Mouse (Mus musculus) limb, embryonic 11.5 days (tissue): Measurements from ENCODE around the gene AA986860. TPM values are rescaled to one million over a fixed set of nuclear protein-coding genes. Genes with fewer than 3 reads are reported as not detected.

Source experiments
- ATAC-seq: fragments of 200-750 bp; cut with Nextera tagmentation; 2 replicates; pipeline ENCODE4 v1.8.0; 2017; ENCODE audit warnings: low read depth; ENCODE audit not compliant: insufficient number of reproducible peaks, low FRiP score, low TSS enrichment
- DNase-seq: peaks from one replicate; pipeline ENCODE4 v3.0.0-alpha.2; 2015; ENCODE audit warnings: low spot score
- H3K27ac ChIP-seq: fragments of 300-500 bp; sonication (generic); replicated peaks from 2 replicates; pipeline ENCODE4 v1.5.1; 2014; ENCODE audit warnings: low read depth, mild to moderate bottlenecking, low read length
- H3K27me3 ChIP-seq: fragments of 300-500 bp; sonication (generic); 2 replicates; pipeline ENCODE4 v1.6.1; 2014; ENCODE audit warnings: mild to moderate bottlenecking, low read length, mixed read lengths; ENCODE audit not compliant: control insufficient read depth, insufficient read depth
- H3K36me3 ChIP-seq: fragments of 300-500 bp; sonication (generic); 2 replicates; pipeline ENCODE4 v1.6.1; 2014; ENCODE audit warnings: mild to moderate bottlenecking, low read length, moderate library complexity, mixed read lengths; ENCODE audit not compliant: control insufficient read depth, insufficient read depth
- H3K4me1 ChIP-seq: fragments of 300-500 bp; sonication (generic); 2 replicates; pipeline ENCODE4 v1.6.1; 2014; ENCODE audit warnings: low read length, mixed read lengths; ENCODE audit not compliant: control insufficient read depth, insufficient read depth
- H3K4me2 ChIP-seq: fragments of 300-500 bp; sonication (generic); 2 replicates; pipeline ENCODE4 v1.6.1; 2014; ENCODE audit warnings: low read depth, mild to moderate bottlenecking, moderate library complexity; ENCODE audit not compliant: severe bottlenecking
- H3K4me3 ChIP-seq: fragments of 300-500 bp; sonication (generic); 2 replicates; pipeline ENCODE4 v1.5.1; 2014; ENCODE audit warnings: low read depth, low read length
- H3K9ac ChIP-seq: fragments of 300-500 bp; sonication (generic); 2 replicates; pipeline ENCODE4 v1.6.1; 2014; ENCODE audit warnings: mild to moderate bottlenecking, low read length
- H3K9me3 ChIP-seq: fragments of 300-500 bp; sonication (generic); 2 replicates; pipeline ENCODE4 v1.6.1; 2016; ENCODE audit warnings: low read length; ENCODE audit not compliant: control insufficient read depth
- WGBS: fragments of 180-500 bp; shearing (Covaris S2); extraction: QIAGEN DNeasy Blood & Tissue Kit; methylation state at CpG from one replicate; pipeline ENCODE4 v1.1.7; 2014; 5-methylcytosine and 5-hydroxymethylcytosine counted together
- polyA plus RNA-seq: library from polyadenylated mRNA; unstranded; fragments of >200 nt; fragmentation: Nextera tagmentation; extraction: Ambion mirVana; gene quantifications from 2 replicates; pipeline ENCODE4 v1.2.1, GENCODE M21; 2014

Gene AA986860
- polyA plus RNA-seq, 1 experiment from 2014 or later = 0.59 TPM

- 82% methylated on average over 3 of the region's 3 CpGs for WGBS
- ATAC-seq (no peak), DNase-seq (no peak)
- H3K4me1 ChIP-seq = no peaks in the 10 kb centered on the region
- no peaks in the 10 kb centered on the region for H3K27me3 ChIP-seq
- no peak overlapping the region for H3K4me2 ChIP-seq
- no peak overlapping the region for H3K4me3 ChIP-seq
- H3K36me3 ChIP-seq = no peaks in the 10 kb centered on the region
- H3K9me3 ChIP-seq = no peaks in the 10 kb centered on the region
- H3K9ac ChIP-seq = no peak overlapping the region
- no peak overlapping the region for H3K27ac ChIP-seq
These were observed 15.0 kb downstream of the AA986860 start for GRCm38 (mm10) chr1:130746819-130747218.

GRCm38 (mm10) chr1:130759689-130760088 lies 27.9 kb downstream of the AA986860 start:
- Histone ChIP-seq H3K4me1 (no peaks in the 10 kb centered on the region), H3K4me2 (no peak overlapping the region), H3K36me3 (no peaks in the 10 kb centered on the region), H3K9me3 (no peaks in the 10 kb centered on the region), H3K4me3 (no peak overlapping the region), H3K27me3 (no peaks in the 10 kb centered on the region), H3K9ac (no peak overlapping the region), H3K27ac (no peak overlapping the region)
- no peak for ATAC-seq
- WGBS = 81% methylated on average over 9 of the region's 9 CpGs
- DNase-seq = no peak

- H3K36me3 ChIP-seq = no peaks in the 10 kb centered on the region
- no peak overlapping the region for H3K4me3 ChIP-seq
- H3K27me3 ChIP-seq = no peaks in the 10 kb centered on the region
- H3K9me3 ChIP-seq = no peaks in the 10 kb centered on the region
- 76% methylated on average over 1 of the region's 1 CpGs for WGBS
- DNase-seq (no peak), ATAC-seq (no peak)
- H3K9ac ChIP-seq = no peak overlapping the region
- H3K4me2 ChIP-seq = no peak overlapping the region
- H3K27ac ChIP-seq = no peak overlapping the region
- H3K4me1 ChIP-seq = no peaks in the 10 kb centered on the region
These were observed 29.8 kb downstream of the AA986860 start for GRCm38 (mm10) chr1:130761597-130761996.

GRCm38 (mm10) chr1:130762045-130762760 lies 30.4 kb downstream of the AA986860 start:
- no peaks in the 10 kb centered on the region for H3K9me3 ChIP-seq
- H3K27me3 ChIP-seq = no peaks in the 10 kb centered on the region
- ATAC-seq (no peak), DNase-seq (no peak)
- no peak overlapping the region for H3K4me2 ChIP-seq
- no peak overlapping the region for H3K27ac ChIP-seq
- H3K9ac ChIP-seq = no peak overlapping the region
- H3K4me3 ChIP-seq = no peak overlapping the region
- H3K4me1 ChIP-seq = no peaks in the 10 kb centered on the region
- no peaks in the 10 kb centered on the region for H3K36me3 ChIP-seq
- WGBS = 89% methylated on average over 3 of the region's 3 CpGs

- ATAC-seq = no peak
- no peaks in the 10 kb centered on the region for H3K9me3 ChIP-seq
- no peak overlapping the region for H3K27ac ChIP-seq
- H3K36me3 ChIP-seq = no peaks in the 10 kb centered on the region
- no peak overlapping the region for H3K9ac ChIP-seq
- no peaks in the 10 kb centered on the region for H3K27me3 ChIP-seq
- no peak overlapping the region for H3K4me3 ChIP-seq
- no peaks in the 10 kb centered on the region for H3K4me1 ChIP-seq
- DNase-seq = no peak
- 89% methylated on average over 12 of the region's 12 CpGs for WGBS
- H3K4me2 ChIP-seq = no peak overlapping the region
These were observed 32.3 kb downstream of the AA986860 start for GRCm38 (mm10) chr1:130764027-130764461.

- Histone ChIP-seq H3K9me3 (no peaks in the 10 kb centered on the region), H3K4me3 (no peak overlapping the region), H3K4me2 (no peak overlapping the region), H3K9ac (no peak overlapping the region), H3K36me3 (no peaks in the 10 kb centered on the region), H3K27ac (no peak overlapping the region), H3K27me3 (no peaks in the 10 kb centered on the region), H3K4me1 (no peaks in the 10 kb centered on the region)
- ATAC-seq = no peak
- 82% methylated on average over 5 of the region's 5 CpGs for WGBS
- DNase-seq = no peak
These were observed 35.3 kb downstream of the AA986860 start for GRCm38 (mm10) chr1:130767066-130767465.

- ATAC-seq = no peak
- Histone ChIP-seq H3K27ac (no peak overlapping the region), H3K36me3 (no peaks in the 10 kb centered on the region), H3K4me1 (no peaks in the 10 kb centered on the region), H3K27me3 (no peaks in the 10 kb centered on the region), H3K9me3 (no peaks in the 10 kb centered on the region), H3K9ac (no peak overlapping the region), H3K4me2 (no peak overlapping the region), H3K4me3 (no peak overlapping the region)
- no peak for DNase-seq
- 90% methylated on average over 2 of the region's 2 CpGs for WGBS
These were observed 38.1 kb downstream of the AA986860 start for GRCm38 (mm10) chr1:130769925-130770324.

- Histone ChIP-seq H3K9me3 (no peaks in the 10 kb centered on the region), H3K36me3 (no peaks in the 10 kb centered on the region), H3K27ac (no peak overlapping the region), H3K27me3 (no peaks in the 10 kb centered on the region), H3K4me3 (no peak overlapping the region), H3K4me1 (no peaks in the 10 kb centered on the region), H3K4me2 (no peak overlapping the region), H3K9ac (no peak overlapping the region)
- ATAC-seq = no peak
- 83% methylated on average over 4 of the region's 4 CpGs for WGBS
- no peak for DNase-seq
These were observed 38.7 kb downstream of the AA986860 start for GRCm38 (mm10) chr1:130770487-130770886.

- Histone ChIP-seq H3K9ac (no peak overlapping the region), H3K4me1 (no peaks in the 10 kb centered on the region), H3K4me3 (no peak overlapping the region), H3K27me3 (no peaks in the 10 kb centered on the region), H3K4me2 (no peak overlapping the region), H3K27ac (no peak overlapping the region), H3K36me3 (no peaks in the 10 kb centered on the region), H3K9me3 (no peaks in the 10 kb centered on the region)
- DNase-seq = no peak
- WGBS = 73% methylated on average over 3 of the region's 3 CpGs
- ATAC-seq = no peak
These were observed 39.3 kb downstream of the AA986860 start for GRCm38 (mm10) chr1:130770981-130771494.
